Mouse (Mus musculus) midbrain, embryonic 10.5 days (tissue): ENCODE results near the gene Kank2. TPM values are rescaled to one million over a fixed set of nuclear protein-coding genes. Genes with fewer than 3 reads are reported as not detected.

Source experiments
- DNase-seq: peaks from one replicate; pipeline ENCODE4 v3.0.0-alpha.2; 2017; ENCODE audit warnings: low spot score
- H3K27ac ChIP-seq: fragments of 300-500 bp; sonication (generic); replicated peaks from 2 replicates; pipeline ENCODE4 v1.5.1; 2016; ENCODE audit warnings: mild to moderate bottlenecking
- H3K27me3 ChIP-seq: fragments of 300-500 bp; sonication (generic); 2 replicates; pipeline ENCODE4 v1.6.1; 2016; ENCODE audit warnings: low read depth, mild to moderate bottlenecking; ENCODE audit not compliant: poor library complexity, severe bottlenecking
- H3K36me3 ChIP-seq: fragments of 300-500 bp; sonication (generic); 2 replicates; pipeline ENCODE4 v1.6.1; 2016; ENCODE audit warnings: mild to moderate bottlenecking, moderate library complexity
- H3K4me1 ChIP-seq: fragments of 300-500 bp; sonication (generic); 2 replicates; pipeline ENCODE4 v1.6.1; 2016
- H3K4me3 ChIP-seq: fragments of 300-500 bp; sonication (generic); 2 replicates; pipeline ENCODE4 v1.5.1; 2016; ENCODE audit warnings: mild to moderate bottlenecking, moderate library complexity
- H3K9me3 ChIP-seq: fragments of 300-500 bp; sonication (generic); replicated peaks from 2 replicates; pipeline ENCODE4 v1.6.1; 2016; ENCODE audit warnings: mild to moderate bottlenecking
- WGBS: fragments of 180-500 bp; shearing (Covaris S2); methylation state at CpG from one replicate; pipeline ENCODE4 v1.1.7; 2016; 5-methylcytosine and 5-hydroxymethylcytosine counted together
- polyA plus RNA-seq: library from polyadenylated mRNA; unstranded; fragments of >200 nt; fragmentation: Nextera tagmentation; extraction: Ambion mirVana; gene quantifications from 2 replicates; pipeline ENCODE4 v1.2.1, GENCODE M21; 2016

Kank2 gene
- polyA plus RNA-seq, 1 experiment from 2014 or later, result 8.6 TPM

DNA sequence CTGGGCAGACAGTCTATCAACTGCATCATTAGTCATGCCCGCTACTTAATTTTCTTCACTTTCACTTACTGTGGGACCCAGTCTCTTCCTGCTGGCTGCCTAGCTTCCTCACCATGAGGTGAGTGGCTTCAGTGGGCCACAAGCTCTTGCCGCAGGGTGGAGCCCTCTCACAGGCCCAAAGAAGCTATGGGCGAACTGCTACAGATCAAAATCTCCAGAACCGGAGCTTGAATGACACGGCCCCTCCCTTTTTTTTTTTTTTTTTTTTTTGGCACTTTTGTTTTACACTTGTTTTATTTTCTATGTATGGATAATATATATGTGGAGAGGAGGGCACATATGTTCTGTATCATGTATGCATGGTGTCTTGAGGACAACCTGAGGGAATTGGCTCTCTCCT is 12.6 kb upstream of the Kank2 start:
- H3K27me3 ChIP-seq, result no peaks in the 10 kb centered on the region
- H3K36me3 ChIP-seq, result peaks cover 37% of the 10 kb centered on the region
- H3K4me3 ChIP-seq, result no peak overlapping the region
- 90% methylated on average over 5 of the region's 5 CpGs for WGBS
- DNase-seq, result no peak
- no peak overlapping the region for H3K27ac ChIP-seq
- H3K4me1 ChIP-seq, result no peaks in the 10 kb centered on the region
- no peaks in the 10 kb centered on the region for H3K9me3 ChIP-seq

DNA sequence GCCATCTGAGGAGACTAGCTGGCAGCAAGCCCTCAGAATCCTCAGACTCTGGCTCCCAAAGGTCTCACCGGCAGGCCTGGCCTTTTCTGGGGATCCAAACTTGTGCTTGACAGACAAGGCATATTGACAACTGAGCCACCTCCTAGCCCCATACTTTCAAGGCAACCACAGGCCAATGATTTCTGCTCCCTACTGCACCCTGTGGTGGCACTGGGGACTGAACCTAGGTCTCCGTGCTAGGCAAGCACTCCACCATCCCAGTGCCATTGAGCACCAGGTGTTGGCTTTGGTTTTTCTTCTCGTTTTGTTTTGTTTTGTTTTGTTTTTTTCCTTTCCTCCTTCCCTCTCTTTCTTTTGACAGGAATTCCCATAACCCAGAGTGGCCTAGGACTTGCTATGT is 10.0 kb upstream of the Kank2 start:
- DNase-seq, result no peak
- Histone ChIP-seq H3K27ac (no peak overlapping the region), H3K4me3 (no peak overlapping the region), H3K27me3 (no peaks in the 10 kb centered on the region), H3K36me3 (peaks cover 15% of the 10 kb centered on the region), H3K4me1 (peaks cover 11% of the 10 kb centered on the region; the same call in 1 of the 2 replicates), H3K9me3 (no peaks in the 10 kb centered on the region)
- 75% methylated on average over 3 of the region's 3 CpGs for WGBS

DNA sequence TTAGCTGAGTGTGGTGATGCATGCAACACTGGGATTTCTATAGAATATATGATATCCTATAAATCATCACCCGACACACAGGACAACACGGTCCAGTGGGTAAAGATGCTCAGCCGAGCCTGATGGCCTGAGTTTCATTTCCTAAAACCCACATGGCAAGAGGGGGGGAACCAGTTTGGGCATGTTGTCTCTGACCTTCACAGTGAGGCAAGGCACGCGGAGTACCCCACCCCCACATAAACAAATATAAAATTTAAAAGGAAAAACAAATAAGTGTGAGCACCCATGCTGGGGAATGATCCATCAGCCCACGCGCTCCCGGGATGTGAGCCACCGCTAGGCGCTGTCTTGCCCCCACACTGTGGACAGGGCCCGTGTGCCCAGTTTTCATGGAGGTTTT is 8.4 kb upstream of the Kank2 start:
- Histone ChIP-seq H3K36me3 (peaks cover 9% of the 10 kb centered on the region), H3K4me1 (peaks cover 11% of the 10 kb centered on the region; the same call in 1 of the 2 replicates), H3K27me3 (no peaks in the 10 kb centered on the region), H3K27ac (no peak overlapping the region), H3K9me3 (no peaks in the 10 kb centered on the region), H3K4me3 (no peak overlapping the region)
- 83% methylated on average over 11 of the region's 11 CpGs for WGBS
- DNase-seq, result no peak

DNA sequence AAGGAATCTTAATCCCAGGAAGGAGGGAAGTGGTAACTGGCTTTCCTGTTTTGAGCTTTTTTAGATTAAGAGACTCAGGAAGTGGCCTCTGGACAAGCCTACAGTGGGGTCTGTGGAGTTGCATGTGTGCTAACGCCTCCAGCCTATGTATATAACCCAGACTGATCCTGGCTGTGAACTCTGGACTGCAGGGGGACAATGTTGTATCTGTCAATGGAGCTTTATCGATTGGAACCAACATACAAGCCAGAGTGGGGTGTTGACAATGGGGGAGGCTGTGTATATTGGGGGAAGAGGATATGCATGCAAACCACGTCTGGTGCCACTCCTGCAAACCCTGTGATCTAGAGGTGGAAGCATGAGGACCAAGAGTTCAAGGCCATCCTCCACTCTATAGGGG is 7.8 kb upstream of the Kank2 start:
- Histone ChIP-seq H3K4me3 (no peak overlapping the region), H3K4me1 (peaks cover 11% of the 10 kb centered on the region; the same call in 1 of the 2 replicates), H3K36me3 (peaks cover 9% of the 10 kb centered on the region), H3K27ac (no peak overlapping the region), H3K27me3 (no peaks in the 10 kb centered on the region), H3K9me3 (no peaks in the 10 kb centered on the region)
- WGBS, result 73% methylated on average over 3 of the region's 3 CpGs
- no peak for DNase-seq

DNA sequence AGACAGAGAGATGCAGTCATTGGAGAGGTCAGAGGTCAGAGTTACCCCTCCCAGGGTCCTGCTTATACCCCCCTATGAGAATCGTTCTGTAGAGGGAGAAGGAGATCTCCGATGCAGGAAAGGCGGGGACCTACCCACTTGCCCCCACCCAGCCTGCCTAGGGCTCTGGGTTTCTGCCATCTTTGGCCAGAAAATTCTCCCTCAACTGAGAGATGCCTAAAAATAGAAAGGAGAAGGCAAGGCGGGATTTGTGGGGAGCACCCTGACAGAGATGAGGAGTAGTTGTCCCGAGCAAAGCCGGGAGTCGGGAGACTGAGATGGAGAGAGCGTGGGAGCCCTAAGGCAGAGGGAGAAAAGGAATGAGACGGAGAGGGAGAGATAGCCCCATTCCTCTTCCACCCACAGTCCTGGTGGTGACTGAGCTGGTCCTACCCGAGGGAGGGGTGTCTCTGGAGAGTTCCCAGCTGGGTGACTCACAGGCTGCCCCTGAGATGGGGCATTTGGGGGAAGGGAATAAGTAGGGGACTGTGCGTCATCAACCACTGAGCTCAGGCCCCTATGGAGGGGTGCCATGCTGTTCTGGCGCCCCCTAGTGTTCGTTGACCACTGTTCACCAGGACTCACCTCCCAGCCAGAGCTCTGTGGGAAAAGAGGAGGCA is 5.6 kb upstream of the Kank2 start:
- Histone ChIP-seq H3K27ac (peak overlapping the region; percentile 24; the same call in 1 of the 2 replicates), H3K36me3 (peaks cover 8% of the 10 kb centered on the region; the same call in 1 of the 2 replicates), H3K9me3 (no peaks in the 10 kb centered on the region), H3K4me3 (no peak overlapping the region), H3K27me3 (no peaks in the 10 kb centered on the region), H3K4me1 (peaks cover 11% of the 10 kb centered on the region; the same call in 1 of the 2 replicates)
- peak; percentile 80 for DNase-seq
- 46% methylated on average over 13 of the region's 13 CpGs for WGBS

DNA sequence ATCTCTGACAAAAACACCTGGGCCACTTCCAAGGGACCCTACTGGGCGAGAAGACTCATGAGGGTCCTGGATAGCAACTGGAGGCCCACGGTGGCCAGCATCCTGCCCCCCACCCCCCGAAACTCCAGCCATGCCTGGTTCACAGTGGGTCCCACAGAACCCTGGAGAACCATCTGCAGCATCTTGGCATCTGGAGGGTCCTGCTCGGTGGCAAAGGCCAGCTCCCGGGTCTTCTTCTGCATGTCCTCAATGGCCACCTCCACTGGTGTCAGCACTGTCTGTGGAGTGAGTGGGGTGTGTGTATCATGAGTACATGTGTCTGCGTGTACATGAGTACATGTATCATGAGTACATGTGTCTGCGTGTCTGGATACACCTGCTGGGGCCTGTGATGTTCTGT is 3.0 kb upstream of the Kank2 start:
- Histone ChIP-seq H3K27me3 (no peaks in the 10 kb centered on the region), H3K9me3 (no peaks in the 10 kb centered on the region), H3K4me1 (peaks cover 33% of the 10 kb centered on the region), H3K4me3 (no peak overlapping the region), H3K27ac (no peak overlapping the region), H3K36me3 (peaks cover 8% of the 10 kb centered on the region; the same call in 1 of the 2 replicates)
- no peak for DNase-seq
- WGBS, result 94% methylated on average over 7 of the region's 7 CpGs

DNA sequence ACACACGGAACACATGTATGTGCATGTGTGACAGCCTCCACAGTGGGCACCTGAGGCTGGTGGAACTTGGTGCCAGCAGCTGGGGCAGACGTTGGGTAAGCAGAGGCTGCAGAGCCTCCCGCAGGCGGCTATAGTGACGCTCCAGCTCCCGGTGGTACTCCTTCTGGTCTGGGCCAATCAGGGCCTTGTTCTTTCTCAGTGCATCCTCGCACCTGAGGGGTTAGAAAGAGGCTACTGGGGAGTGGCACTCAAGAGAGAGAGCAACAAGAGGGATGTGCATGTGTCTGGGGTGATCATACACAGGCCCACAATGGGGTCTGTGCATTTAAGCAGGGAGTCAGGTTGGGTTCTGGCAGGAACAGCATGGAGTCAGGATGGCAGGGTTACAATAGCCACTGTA is 2.6 kb upstream of the Kank2 start:
- DNase-seq, result no peak
- H3K27me3 ChIP-seq, result no peaks in the 10 kb centered on the region
- H3K36me3 ChIP-seq, result peaks cover 8% of the 10 kb centered on the region; the same call in 1 of the 2 replicates
- no peak overlapping the region for H3K4me3 ChIP-seq
- no peak overlapping the region for H3K27ac ChIP-seq
- H3K4me1 ChIP-seq, result peaks cover 38% of the 10 kb centered on the region
- no peaks in the 10 kb centered on the region for H3K9me3 ChIP-seq
- WGBS, result 79% methylated on average over 7 of the region's 7 CpGs

DNA sequence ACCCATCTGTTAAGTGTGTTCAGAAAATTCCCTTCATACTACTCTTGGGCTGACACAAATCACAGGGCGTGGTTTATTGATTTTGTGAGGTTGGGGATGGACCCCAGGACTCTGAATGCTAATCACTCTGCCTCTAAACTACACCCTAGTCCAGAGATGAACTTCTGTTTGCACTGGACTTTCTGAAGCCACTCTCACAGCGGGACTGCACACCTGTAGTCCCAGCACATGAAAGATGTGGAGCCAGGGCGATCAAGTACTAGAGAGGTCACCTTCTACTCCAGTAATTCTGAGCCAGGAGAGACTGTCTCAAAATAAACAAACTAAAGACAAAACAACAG is 436 bp upstream of the Kank2 start:
- DNase-seq, result no peak
- H3K4me1 ChIP-seq, result peaks cover 34% of the 10 kb centered on the region
- H3K9me3 ChIP-seq, result no peaks in the 10 kb centered on the region
- H3K27ac ChIP-seq, result peak overlapping the region; percentile 91
- H3K27me3 ChIP-seq, result no peaks in the 10 kb centered on the region
- H3K36me3 ChIP-seq, result peaks cover 25% of the 10 kb centered on the region
- WGBS, result 53% methylated on average over 3 of the region's 3 CpGs
- peak overlapping the region; percentile 85 for H3K4me3 ChIP-seq

DNA sequence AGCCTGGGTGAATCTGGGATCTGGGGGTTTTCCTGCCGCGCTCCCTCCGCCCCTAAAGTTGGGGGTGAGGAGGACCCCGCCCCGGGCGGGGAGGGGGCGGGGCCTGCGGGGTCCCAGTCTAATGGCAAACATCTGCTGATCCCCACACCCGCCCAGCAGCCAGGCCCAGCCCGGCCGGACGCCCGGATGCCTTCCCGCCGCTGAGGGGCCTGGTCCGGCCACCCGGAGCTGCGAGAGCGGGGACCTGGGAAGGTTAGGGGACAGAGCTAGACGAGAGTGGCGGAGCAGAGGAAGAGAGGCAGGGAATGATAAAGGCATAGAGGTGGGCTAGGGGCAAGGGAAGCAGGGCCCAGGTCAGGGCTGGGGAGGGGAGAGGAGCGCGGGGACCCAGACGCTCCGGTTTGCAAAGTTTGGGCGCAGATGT is 611 bp downstream of the Kank2 start:
- no peaks in the 10 kb centered on the region for H3K27me3 ChIP-seq
- H3K4me1 ChIP-seq, result peaks cover 33% of the 10 kb centered on the region
- peaks cover 36% of the 10 kb centered on the region for H3K36me3 ChIP-seq
- H3K4me3 ChIP-seq, result peak overlapping the region; percentile 85
- peak overlapping the region; percentile 91 for H3K27ac ChIP-seq
- under 1% methylated on average over 26 of the region's 26 CpGs for WGBS
- peak; percentile 79 for DNase-seq
- H3K9me3 ChIP-seq, result no peaks in the 10 kb centered on the region

DNA sequence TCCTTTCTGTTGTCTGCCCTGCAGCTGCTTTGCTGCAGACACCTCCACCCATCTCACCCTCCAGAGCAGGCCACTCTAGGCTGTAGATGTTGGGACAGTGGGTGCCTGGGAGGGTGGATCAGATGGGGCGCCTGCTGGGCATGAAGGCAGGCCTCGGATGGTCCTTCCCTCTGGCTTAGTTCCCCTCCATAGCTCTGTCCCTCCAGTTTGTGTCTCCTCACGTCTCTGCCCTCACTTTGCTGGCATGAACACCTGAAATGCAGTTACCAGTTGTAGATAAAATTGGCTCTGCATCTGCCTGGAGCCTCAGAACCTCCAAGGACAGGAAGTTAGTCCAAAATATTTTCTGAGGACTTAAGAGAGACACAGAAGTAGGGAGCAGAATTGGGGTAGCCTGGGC is 1.6 kb downstream of the Kank2 start:
- H3K4me1 ChIP-seq, result peaks cover 33% of the 10 kb centered on the region
- peak overlapping the region; percentile 72; the same call in 1 of the 2 replicates for H3K27ac ChIP-seq
- H3K27me3 ChIP-seq, result no peaks in the 10 kb centered on the region
- no peak for DNase-seq
- no peaks in the 10 kb centered on the region for H3K9me3 ChIP-seq
- peaks cover 43% of the 10 kb centered on the region for H3K36me3 ChIP-seq
- peak overlapping the region; percentile 85; the same call in 1 of the 2 replicates for H3K4me3 ChIP-seq
- 60% methylated on average over 3 of the region's 3 CpGs for WGBS

DNA sequence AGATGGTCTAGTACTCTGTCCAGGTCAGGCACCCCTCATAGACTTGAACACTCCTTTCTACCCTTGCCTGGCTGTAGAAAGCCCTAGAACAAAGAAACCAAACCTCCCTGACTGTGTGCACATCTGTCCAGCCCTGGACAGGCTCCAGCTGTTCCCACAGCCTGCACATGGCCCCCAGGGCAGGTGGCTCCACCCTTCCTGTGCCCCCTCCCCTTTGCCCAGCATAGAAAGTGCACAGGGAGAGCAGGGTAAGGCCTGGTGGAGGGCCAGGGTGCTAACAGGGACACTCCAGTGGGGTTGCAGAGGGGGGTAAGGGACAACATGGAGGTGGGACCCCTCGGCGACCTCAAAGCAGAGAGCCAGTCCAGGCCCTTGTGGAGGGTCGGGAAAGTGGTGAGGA is 2.3 kb downstream of the Kank2 start:
- peaks cover 49% of the 10 kb centered on the region for H3K36me3 ChIP-seq
- WGBS, result 70% methylated on average over 3 of the region's 3 CpGs
- H3K27ac ChIP-seq, result peak overlapping the region; percentile 72
- H3K9me3 ChIP-seq, result no peaks in the 10 kb centered on the region
- peak overlapping the region; percentile 85 for H3K4me3 ChIP-seq
- DNase-seq, result peak; percentile 26
- no peaks in the 10 kb centered on the region for H3K27me3 ChIP-seq
- H3K4me1 ChIP-seq, result peaks cover 33% of the 10 kb centered on the region

DNA sequence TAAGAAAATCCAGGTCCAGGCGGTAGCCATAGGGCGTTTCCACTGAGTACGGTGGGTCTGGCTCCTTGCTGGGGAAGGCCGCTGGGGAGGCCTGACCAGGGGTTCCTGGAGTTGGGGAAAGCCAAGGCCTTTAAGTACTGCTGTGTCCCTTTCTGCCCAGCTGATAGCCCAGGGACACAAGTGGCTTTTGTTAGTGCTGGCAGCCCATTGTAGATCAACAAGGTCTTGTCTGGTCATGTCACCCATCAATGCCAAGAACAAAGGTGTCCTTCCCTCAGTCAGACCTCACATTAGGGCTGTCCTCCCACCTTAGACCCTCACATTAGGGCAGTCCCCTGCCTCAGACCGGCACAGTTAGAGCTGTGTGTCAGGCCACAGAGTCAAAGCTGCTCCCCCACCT is 3.0 kb downstream of the Kank2 start:
- no peak for DNase-seq
- peaks cover 33% of the 10 kb centered on the region for H3K4me1 ChIP-seq
- peak overlapping the region; percentile 85; the same call in 1 of the 2 replicates for H3K4me3 ChIP-seq
- H3K36me3 ChIP-seq, result peaks cover 47% of the 10 kb centered on the region
- H3K9me3 ChIP-seq, result no peaks in the 10 kb centered on the region
- 90% methylated on average over 5 of the region's 5 CpGs for WGBS
- peak overlapping the region; percentile 72 for H3K27ac ChIP-seq
- no peaks in the 10 kb centered on the region for H3K27me3 ChIP-seq

DNA sequence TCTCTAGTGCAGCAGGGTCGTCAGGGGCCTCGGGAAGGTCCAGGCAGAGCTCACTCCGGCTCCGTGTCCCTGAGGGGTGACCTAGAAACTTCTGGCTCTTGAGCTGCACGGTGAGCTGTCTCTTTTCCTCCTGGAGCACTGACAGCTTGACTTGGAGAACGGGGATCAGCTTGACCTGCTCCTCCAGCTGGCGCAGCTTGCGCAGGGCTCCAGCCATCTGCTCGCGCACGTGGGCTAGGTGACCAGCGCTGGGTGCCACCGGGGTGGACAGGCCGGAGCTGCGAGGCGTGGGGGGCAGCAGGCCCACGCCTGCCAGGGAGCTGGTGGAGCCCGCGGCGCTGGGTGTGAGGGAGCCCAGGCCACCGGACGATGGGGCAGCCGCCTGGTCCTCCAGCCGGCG is 3.6 kb downstream of the Kank2 start:
- WGBS, result 94% methylated on average over 25 of the region's 25 CpGs
- no peak for DNase-seq
- Histone ChIP-seq H3K36me3 (peaks cover 54% of the 10 kb centered on the region), H3K4me3 (no peak overlapping the region), H3K4me1 (peaks cover 33% of the 10 kb centered on the region), H3K27me3 (no peaks in the 10 kb centered on the region), H3K9me3 (no peaks in the 10 kb centered on the region), H3K27ac (no peak overlapping the region)
